Mouse (Mus musculus): ENCODE data around the gene Gpr63.
"Not testable (repeated sequence)": the region's sequence is repeated elsewhere in the genome, so short reads cannot be mapped to it uniquely, and the experiment has no call there.

Gene Gpr63

DNA sequence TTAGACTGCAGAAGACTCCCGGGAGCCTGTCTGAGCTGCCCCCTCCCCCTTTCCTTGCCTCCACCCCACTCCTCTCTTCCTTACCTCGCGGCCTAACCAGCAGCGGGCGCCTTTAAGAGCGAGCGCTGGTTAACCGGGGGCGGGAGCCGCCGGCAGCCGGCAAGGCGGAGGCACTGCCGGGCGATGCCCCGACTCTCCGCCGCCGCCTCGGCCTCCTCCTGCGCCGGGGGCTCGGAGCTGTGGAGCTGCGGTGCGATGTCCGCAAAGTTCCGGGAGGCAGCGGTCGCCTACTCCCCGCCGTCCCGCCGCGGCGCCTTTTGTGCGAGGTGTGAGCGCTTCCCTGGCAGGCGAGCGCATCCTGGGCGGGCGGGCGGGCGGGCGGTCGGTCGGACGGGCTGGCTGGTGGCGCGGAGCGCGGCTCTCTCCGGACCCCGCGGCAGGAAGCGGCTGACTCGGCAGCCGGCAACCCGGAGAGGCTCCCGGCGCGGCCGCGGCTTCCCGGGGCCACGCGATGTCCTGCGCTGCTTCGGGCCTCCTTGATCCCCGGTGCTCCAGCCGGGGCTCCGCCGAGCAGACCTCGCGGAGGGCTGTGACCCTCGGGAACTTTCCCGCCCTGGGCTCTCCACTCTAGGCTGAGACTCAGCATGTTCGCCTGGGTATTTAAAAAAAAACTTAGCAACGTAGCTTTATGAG is at the start of gene Gpr63:
Gpr63 (plus strand) TSS at position 109 of the 693 bp plus-strand sequence.
- DNase-seq (ENCODE audit: low spot score in 2 of 2) = peak; percentile 57 to 68

DNA sequence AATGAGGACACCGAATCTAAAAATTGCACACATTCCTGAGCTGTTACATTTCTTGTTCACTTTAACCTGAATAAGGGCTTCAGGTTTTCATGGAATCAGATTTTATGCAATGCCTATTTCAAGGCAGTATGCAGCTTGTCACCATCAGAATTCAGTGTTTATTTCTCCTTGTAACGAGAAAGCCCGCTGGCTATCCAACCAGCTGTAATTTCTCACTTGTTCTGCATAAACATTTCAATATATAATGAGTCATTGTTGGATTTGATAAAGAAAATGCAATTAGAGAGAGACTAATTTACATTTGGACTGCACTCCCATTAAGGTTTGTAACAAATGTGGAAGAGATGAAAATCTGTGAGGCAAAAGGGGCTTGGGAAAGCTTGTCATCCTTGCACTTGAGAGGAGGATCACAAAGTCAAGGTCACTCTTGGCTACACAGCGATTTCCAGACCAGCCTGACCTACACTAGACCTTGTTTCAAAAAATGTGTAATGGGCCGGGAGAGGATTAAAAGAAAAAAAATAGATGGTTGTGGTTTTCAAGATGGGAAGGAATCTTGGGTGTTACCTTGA is 46.1 kb upstream of the Gpr63 start:
- DNase-seq (ENCODE audit: low spot score in 2 of 2) = no peak

DNA sequence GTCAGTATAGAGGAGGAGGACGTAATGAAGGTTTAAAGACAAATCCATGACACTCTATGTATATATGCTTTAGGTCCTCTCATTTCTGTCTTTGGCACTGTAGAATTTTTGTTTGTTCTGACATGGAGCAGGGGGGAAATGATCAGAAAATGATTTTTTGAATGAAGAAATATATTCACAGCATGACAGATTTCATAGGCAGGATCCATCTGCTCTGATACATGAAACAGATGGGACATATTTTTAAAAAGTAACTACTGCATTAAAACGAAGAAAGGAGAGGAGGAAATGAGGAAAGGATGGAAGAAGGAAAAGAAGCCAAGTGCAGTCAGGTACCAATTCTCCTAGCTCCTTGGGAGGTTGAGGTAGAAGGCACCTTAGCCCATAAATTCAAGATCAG is 41.5 kb upstream of the Gpr63 start:
- no peak for DNase-seq (ENCODE audit: low spot score in 2 of 2)

DNA sequence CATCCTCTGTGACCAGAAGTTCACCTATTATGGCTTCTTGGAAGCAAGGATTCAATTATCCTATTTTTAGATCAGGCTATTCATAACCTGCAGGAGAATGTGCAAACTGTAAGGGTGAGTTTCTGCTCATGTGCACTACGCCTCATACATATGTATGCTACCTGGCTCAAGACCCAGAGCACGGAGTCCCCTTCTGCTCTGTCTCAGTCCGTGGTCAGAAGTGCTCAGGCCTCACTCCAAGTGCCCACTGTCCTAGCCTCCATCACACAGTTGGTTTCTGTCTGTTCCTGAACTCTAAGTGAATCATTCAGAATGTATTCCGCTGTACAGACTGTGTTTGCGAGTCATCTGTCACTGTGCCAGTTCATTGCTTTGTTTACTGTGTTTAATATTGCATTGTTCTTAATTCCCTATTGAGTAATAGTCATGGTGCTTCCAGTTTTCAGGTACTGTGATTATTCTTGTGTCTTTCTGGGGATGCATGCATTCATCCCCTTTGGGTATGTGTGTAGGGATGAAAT is 37.9 kb upstream of the Gpr63 start:
- no peak for DNase-seq (ENCODE audit: low spot score in 2 of 2)

DNA sequence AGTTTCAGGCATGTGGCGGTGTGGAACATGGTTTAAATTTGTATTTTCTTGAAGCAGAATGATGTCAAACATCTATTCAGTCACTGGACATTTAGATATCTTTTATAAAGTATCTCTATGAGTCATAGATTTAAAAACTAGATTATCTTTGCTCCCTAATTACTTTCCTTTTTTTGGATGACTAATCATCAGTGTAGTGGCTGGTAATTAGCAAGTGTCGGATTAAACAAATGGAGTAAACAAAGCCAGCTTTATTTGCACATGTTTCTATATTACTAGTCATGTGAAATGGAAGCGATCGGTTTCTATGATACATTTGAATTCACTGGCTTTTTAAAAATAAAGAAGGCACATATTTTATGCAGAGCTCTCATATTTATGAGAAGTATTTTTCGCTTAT is 37.3 kb upstream of the Gpr63 start:
- no peak for DNase-seq (ENCODE audit: low spot score in 2 of 2)

DNA sequence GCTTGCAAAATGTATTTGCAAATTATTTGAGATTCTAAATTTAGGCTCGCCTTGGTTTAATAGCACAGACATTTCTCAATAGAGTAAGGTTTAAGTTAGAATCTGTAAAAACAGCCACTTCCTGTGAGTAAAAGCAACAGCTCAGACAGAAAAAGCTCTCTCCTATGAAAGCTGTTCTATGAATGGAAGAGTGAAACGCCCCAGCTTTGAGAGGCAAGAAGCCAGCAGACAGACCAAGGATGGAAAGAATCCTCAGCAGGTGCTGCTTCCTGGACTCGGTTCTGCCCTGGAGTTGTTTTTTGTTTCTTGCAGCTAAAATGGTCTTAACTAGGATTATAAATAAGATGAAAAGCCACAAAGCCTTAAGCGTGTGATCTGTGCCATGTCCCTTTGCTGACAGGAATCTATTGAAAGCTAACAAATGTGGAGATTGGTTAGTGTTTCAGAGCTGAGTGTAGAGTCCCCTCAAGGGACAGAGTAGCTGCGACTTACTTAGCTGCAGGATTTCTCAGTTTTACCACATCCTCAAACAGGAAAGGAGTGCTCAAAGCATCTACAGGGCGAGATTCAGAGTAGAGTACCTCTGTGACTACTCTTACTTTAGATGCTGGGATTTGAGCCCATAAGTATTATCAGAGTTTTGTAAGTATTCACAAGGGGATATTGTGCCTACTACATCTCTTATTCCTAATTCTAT is 23.3 kb upstream of the Gpr63 start:
- DNase-seq (ENCODE audit: low spot score in 2 of 2) = no peak

DNA sequence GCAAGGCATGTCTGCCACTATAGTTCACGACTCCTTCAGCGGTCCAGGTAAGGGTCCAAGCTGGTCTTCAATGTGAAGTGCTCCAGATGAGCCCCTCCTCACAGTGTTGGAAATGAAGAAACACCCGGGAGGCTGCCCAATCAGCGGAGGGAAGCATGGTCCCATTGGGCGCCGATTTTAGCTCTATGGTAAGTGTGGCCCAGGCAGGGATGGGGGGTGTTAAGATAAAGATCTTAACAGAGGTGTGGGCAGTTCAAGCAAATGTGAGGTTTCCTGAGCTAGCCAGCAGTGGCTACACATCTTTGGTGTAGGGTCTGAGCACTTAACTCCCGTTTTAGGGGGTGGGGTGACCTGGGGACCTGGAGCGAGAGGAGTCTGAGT is 299 bp upstream of the Gpr63 start:
- no peak for DNase-seq (ENCODE audit: low spot score in 2 of 2)

DNA sequence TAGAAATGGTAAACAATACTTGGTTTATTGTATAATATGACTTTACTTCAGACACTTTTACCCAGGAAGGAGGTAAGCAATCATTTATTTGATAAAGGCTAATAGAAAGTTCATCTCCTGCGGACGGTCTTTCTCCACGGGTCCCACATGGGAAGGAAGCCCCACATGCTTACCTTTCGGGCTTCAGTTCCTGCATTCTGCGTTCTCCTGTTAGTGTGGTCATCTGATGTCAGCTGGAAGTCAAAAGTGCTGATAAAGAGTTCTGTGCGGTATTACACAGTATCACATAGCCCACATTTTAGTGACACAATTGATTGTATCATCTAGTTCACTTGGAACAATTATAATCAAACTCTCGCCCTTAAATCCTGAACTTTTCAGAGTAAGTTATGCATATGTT is 1.0 kb downstream of the Gpr63 start:
- DNase-seq (ENCODE audit: low spot score in 2 of 2) = no peak

DNA sequence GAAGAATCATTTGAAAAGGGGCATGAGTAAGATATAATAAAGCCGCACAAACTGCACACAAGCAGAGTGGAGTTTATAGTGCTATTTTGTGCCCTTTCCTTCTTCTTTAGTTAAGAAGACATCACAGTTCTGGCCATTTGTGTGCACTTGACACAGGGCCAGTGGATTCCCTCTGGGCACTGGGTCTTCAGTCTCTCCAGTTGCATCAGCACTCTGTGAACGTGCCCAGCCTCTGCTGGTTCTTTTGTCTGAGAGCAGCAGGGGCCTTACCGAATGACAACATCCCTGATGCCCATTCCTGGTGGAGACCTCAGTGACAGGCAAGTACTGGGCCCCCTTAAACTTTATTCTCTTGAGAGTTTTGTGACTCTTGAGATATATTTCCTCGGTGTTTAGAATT is 12.4 kb downstream of the Gpr63 start:
- DNase-seq (ENCODE audit: low spot score in 2 of 2) = no peak

DNA sequence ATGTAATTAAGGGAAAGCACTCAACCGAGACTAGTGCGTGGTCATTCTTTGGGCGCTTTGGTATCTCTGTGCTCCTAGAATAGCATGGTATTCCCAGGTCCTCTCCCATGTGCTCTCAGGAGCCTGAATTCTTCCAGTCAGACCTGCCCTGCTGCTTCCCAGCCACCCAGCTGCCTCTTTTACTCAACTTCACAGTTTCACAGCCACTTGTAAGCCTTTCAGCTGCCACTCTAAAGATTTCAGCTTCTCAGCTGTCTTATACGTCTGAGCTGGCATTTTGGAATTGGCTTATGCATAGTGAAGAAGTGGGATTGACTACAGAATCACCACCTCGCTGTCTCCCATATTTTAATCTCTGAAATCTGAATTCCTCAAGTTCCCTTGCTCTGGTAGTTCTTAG is 19.4 kb downstream of the Gpr63 start:
- no peak for DNase-seq (ENCODE audit: low spot score in 2 of 2)

DNA sequence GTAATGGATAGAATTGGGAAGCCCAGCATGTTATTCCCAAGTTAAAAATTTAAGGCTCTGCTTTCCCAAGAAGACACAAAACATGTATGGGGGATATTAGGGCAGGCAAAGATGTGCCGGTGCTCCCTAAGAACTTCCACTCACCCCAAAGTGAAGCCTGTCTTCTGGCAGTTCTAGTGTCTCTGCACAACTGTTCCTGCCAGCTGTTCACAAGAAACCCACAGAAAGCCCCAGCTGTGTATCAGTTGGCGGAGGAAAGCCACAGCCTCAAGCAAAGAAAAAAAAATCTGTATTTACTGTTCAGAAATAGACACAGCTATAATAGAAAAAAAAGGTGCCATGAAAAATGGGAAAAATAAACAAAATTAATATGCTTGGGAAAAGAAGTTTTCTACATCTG is 25.3 kb downstream of the Gpr63 start:
- no peak for DNase-seq (ENCODE audit: low spot score in 2 of 2)

DNA sequence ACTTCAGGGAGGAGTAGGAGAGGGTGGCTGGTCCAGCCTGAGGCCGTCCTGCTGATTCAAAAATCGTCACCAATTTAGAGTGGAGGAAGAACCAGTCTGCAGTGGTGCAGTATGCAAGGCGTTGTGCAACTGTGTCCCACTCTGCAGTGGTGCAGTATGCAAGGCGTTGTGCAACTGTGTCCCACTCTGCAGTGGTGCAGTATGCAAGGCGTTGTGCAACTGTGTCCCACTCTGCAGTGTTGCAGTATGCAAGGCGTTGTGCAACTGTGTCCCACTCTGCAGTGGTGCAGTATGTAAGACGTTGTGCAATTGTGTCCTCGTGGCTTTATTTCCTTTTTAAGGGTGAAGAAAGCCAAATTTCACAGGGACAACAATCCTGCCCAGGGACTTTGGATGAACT is 43.1 kb downstream of the Gpr63 start:
- not testable (repeated sequence) for DNase-seq (ENCODE audit: low spot score in 2 of 2)

DNA sequence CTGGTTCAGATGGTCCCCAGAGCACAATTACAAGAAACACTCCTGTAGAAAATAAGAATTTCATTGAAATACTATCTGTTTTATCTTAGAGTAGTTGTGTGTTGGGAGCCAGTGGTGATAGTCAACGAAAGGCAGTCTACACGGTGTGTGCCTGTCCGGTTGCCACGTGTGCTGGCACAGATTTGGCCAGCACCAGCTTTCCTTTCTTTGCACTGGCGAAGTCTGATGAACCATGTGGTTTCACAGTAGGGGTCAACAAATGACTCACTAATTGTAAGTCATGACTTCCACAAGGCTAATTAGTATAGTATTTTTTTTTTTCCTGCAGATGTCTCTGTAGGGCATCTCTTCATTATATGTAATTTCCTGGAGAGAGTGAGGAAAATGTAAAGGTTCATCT is 45.6 kb downstream of the Gpr63 start:
- DNase-seq (ENCODE audit: low spot score in 2 of 2) = no peak

DNA sequence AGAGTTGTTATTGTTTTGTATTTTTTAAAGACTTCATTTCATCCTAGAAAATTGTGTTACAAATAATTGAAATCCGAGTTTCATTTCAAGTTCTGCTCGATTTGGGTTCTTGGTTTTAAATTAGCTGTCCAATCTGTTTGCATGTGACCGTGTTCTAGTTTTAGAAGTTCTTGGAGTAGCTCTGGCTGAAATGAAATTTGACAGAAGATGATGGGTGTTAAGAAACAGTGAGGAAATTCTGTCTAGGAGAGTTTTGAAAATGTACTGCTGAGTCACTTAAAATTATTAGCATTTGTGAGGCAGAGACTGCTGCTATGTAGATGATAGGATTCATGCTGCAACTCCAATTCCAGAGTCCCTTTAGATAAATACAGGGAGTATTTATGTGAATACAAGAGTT is 46.5 kb downstream of the Gpr63 start:
- DNase-seq (ENCODE audit: low spot score in 2 of 2) = no peak

DNA sequence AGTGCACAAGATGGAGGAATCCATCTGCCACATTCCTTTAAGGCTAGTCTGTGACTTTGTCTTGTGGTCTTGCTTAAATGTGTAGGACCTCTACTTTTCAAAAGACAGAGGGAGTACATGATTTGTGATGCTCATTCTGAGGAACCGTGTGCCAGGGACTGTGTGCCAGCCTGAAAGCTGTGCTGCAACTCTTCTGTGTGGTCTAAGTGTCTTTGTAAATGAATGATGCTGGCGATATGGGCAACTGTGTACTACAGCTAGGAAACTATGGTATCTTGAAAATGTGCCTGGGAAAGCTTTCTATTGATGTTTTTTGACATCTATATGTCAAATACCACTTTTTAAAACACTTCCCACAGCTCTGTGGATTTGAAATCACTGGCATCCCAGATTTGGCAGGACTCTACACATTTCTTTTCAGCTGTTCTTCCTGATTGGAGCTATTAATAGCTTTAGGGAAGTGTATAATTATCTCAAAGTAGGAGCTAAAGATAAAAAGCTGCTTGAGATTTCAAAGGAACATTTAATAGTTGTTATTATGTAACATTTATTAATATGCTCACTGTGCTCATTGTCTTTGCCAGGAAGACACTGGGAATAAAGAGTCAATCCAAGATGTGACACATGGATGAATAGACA is 48.9 kb downstream of the Gpr63 start:
- no peak for DNase-seq (ENCODE audit: low spot score in 2 of 2)

DNA sequence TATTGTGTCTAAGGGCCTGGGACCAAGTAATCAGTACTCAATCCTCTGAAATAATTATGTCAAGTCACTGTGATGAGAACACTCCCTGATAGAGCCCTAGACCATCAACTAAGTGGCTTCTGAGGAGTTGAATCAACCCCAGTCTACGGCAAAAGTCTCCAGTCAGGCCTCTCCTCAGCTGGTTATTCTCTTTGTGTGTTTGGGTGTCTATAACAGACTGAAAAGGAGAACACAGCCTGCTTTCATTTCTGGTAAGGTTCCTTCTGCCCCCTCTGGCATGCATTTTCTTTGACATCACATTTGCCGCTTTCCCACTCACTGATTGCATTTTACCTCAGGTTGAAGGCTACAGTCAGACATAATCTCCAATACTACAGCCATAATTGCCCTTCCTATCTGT is 62.0 kb downstream of the Gpr63 start:
- no peak for DNase-seq (ENCODE audit: low spot score in 2 of 2)

DNA sequence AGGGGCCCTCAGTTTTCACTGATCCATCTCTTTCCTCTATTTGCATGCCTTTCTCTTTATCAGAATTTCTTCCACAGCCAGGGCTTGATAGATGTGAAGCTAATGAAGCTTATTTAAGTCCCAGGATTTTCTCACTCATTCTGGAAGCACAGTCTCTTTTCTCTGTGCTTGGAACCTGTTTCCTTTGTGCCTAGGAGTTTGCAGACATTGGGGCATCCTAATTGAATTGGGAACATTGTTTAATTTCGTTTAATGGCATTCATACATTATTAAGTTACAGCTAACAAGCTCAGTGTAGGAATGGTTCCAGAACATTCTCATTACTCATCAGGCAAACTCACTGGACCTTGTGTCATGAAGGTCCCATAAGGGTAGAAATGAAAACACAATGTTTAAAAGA is 62.5 kb downstream of the Gpr63 start:
- DNase-seq (ENCODE audit: low spot score in 2 of 2) = no peak

DNA sequence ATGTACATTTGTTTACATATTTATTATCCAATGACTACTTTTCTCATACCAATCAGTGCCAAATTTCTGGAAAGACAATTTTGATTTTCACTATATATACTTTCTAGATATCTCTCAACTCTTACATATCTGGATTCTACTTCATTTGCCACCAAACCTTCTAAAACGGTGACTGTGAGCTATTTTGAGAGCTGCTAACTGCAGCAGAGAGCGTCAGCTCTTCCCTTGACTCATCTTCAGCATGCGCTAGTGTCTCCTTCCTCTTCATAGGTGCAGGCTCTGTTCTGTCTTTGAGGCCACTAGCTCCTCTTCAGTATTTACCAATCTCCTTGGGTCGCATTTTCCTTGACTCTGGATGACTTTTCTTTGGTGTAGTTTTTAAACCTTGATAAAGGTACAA is 63.7 kb downstream of the Gpr63 start:
- no peak for DNase-seq (ENCODE audit: low spot score in 2 of 2)

DNA sequence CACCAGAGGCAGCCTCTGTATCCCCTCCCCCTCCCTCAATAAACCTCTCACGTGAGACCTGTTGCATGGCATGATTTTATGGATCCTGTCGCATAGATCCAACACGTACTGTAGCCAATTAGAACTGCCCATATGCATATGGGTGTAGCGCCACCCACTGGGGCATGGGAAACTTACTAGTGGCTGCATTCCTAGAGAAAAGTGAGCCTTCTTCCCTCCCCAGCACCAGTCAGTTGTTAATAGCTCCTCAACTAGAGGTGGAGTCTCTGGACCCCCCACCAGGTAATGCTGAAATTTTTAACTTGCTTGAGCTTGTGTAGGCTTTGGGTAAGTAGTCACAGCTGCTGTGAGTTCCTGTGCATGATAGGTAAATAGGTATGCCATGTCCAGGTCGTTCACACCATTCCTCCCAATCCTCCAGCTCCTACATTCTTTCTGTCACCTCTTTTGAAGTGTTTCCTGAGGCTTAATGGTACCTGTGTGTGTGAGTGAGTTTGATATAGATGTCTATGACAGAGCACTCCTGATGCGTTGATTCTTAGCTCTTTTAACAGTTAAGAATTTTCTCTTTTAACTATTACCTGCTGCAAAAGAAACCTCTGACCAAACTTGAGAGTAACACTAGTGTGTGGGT is 69.1 kb downstream of the Gpr63 start:
- DNase-seq (ENCODE audit: low spot score in 2 of 2) = no peak

DNA sequence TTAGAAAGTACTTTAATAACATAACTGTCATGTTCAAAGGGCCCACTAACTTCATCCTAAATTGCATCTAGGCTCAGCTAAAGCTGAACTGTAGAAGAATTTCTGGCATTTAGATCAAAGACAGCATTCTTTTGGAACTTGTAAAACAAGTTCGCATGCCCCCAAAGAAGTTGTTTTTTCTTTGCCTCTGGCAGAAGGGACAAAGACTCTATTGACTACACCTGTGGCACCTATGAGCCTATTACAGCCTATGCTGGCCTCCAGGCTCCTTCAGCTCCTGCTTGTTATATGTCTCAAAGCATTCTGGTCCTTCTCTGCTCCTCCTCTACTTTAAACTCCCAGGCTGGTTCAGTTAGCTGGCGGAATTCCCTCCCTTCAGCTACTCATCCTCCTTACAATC is 69.6 kb downstream of the Gpr63 start:
- DNase-seq (ENCODE audit: low spot score in 2 of 2) = no peak

DNA sequence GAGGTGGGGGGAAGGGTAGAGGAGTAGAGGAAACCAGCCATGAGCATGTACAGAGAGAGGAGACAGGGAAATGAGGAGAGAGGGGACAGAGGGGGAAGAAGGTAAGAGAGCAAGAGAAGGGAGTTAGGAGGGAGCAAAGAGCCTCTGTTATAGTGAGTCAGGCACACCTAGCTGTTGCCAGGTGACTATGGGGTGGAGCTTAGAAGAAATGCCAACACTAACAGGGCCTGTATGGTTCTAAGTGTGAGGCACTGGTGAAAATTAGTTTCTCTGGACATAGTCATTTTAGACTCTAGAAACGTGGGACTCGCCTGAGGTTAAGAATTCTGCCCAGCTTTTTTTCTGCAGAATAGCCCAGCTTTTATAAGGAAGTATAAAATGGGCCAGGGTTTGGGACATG is 71.1 kb downstream of the Gpr63 start:
- DNase-seq (ENCODE audit: low spot score in 2 of 2) = no peak

DNA sequence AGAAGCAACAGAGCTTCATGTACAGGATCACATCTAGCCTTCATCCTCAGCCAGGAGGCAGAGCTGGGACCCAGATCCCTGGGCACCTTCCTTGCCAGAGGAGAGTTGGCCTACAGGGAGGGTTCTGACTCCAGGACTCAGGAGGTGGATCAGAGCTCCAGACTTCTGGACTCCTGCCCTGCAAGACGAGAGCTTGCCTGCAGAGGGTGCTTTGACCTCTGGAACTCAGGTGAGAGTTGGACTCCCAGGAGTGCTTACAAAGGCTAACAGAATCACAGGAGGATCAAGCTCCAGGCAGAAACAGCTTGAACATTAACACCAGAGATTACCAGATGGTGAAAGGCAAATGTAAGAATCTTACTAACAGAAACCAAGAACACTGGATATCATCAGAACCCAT is 89.3 kb downstream of the Gpr63 start:
- DNase-seq (ENCODE audit: low spot score in 2 of 2) = not testable (repeated sequence)
